Comparison of ENCODE assay signal across 8 mouse cellular contexts in the genomic region with DNA sequence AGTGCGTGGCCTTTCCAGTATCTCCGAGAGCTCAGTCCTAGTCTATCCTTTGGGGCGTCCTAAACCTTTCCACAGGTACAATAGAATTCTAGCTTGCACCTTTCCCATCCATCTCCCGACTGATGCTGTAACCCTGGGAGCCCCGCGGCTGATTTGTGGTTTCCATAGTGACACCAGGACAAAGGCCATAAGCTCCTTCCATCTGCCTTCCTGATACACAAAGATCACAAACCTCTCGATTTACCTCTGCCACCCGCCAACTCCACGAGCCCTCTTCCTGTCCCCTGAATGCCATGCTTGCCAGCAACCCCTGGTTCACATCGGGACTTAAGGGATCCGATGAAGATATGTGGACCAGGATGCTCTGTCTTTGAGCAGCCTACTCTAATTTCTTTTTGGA. TPM values are rescaled to one million over a fixed set of nuclear protein-coding genes. Genes with fewer than 3 reads are reported as not detected.
A peak's percentile ranks its signal among the peaks of the same experiment; 100 is the strongest.
DNase-seq lines count a peak whose midpoint lies in the region; ATAC-seq and TF ChIP-seq lines count a peak whose summit lies in the region.

No protein-coding gene starts in this region.

- peaks cover 26% of the 10 kb centered on the region for H3K4me1 ChIP-seq in embryonic facial prominence, embryonic 13.5 days
- peaks cover 17% of the 10 kb centered on the region for H3K4me1 ChIP-seq in kidney, embryonic 14.5 days (ENCODE audit: control insufficient read depth, insufficient read depth, low read length)

- H3K27me3 ChIP-seq in embryonic facial prominence, embryonic 13.5 days, result no peaks in the 10 kb centered on the region
- H3K27me3 ChIP-seq in kidney, embryonic 14.5 days (ENCODE audit: control insufficient read depth, insufficient read depth, low read length), result no peaks in the 10 kb centered on the region

- no peaks in the 10 kb centered on the region for H3K9me3 ChIP-seq in embryonic facial prominence, embryonic 13.5 days
- H3K9me3 ChIP-seq in kidney, embryonic 14.5 days (ENCODE audit: control insufficient read depth, low read length), result no peaks in the 10 kb centered on the region

- peak overlapping the region; percentile 95 for H3K4me2 ChIP-seq in embryonic facial prominence, embryonic 13.5 days
- H3K4me2 ChIP-seq in kidney, embryonic 14.5 days (replicated peaks; ENCODE audit: low read depth, low read length), result peak overlapping the region; percentile 53

- peak overlapping the region; percentile 51 for H3K4me3 ChIP-seq in layer of hippocampus, adult 2 months
- peak overlapping the region; percentile 68 for H3K4me3 ChIP-seq in embryonic facial prominence, embryonic 13.5 days
- H3K4me3 ChIP-seq in kidney, embryonic 14.5 days (ENCODE audit: low read length), result peak overlapping the region; percentile 41; the same call in 1 of the 2 replicates

- H3K9ac ChIP-seq in embryonic facial prominence, embryonic 13.5 days, result 0 out of 2 replicates have a peak overlapping the region, but pooled peaks have one; percentile 75
- H3K9ac ChIP-seq in kidney, embryonic 14.5 days (ENCODE audit: low read depth, low read length), result no peak overlapping the region

- 36% methylated on average over 11 of the region's 11 CpGs for WGBS in embryonic facial prominence, embryonic 13.5 days
- WGBS in kidney, embryonic 14.5 days, result 36% methylated on average over 11 of the region's 11 CpGs

- no peak for DNase-seq in layer of hippocampus, adult 2 months (ENCODE audit: low spot score in 2 of 2)
- no peak for DNase-seq in layer of hippocampus, adult 11-12 months (ENCODE audit: low spot score)
- peak; percentile 63 for DNase-seq in neural tube, embryonic 10.5 days (ENCODE audit: extremely low spot score, low spot score)
- DNase-seq in layer of hippocampus, adult 18-20 months (ENCODE audit: low spot score in 2 of 2), result no peak
- DNase-seq in testis, postnatal 14 days (ENCODE audit: low spot score), result no peak

- peak overlapping the region; percentile 83 for H3K27ac ChIP-seq in layer of hippocampus, adult 2 months
- H3K27ac ChIP-seq in embryonic facial prominence, embryonic 13.5 days, result peak overlapping the region; percentile 90
- H3K27ac ChIP-seq in kidney, embryonic 14.5 days (ENCODE audit: low read depth, low read length), result peak overlapping the region; percentile 92

- 0 out of 2 replicates have a peak, but pooled peaks have one; percentile 4 for ATAC-seq in embryonic facial prominence, embryonic 13.5 days (ENCODE audit: insufficient number of reproducible peaks, insufficient read depth, low FRiP score, low TSS enrichment, low read depth)
- no peak; the same call in 1 of the 2 replicates for ATAC-seq in kidney, embryonic 14.5 days (ENCODE audit: low FRiP score, low TSS enrichment)
- ATAC-seq in megakaryocyte progenitor cell, adult 5-6 weeks (replicated peaks; ENCODE audit: poor library complexity), result no peak

- peaks cover 37% of the 10 kb centered on the region for H3K36me3 ChIP-seq in embryonic facial prominence, embryonic 13.5 days
- peaks cover 30% of the 10 kb centered on the region for H3K36me3 ChIP-seq in kidney, embryonic 14.5 days (ENCODE audit: control insufficient read depth, insufficient read depth, low read length)

- TF ChIP-seq CTCF in layer of hippocampus, adult 2 months (conservative IDR thresholded peaks at IDR 0.05), result no peak

RNA-seq across cellular contexts. Expression of a gene that starts 0.3 kb away (rescaled TPM):
- total RNA-seq in layer of hippocampus, adult 2 months (2021), result 10 to 100 TPM; 29.3 to 30.7 TPM
- 51.1 and 63.2 TPM in 2 replicates for polyA plus RNA-seq in embryonic facial prominence, embryonic 13.5 days (2015; fragmentation: Nextera tagmentation; extraction: Ambion mirVana)
- polyA plus RNA-seq in kidney, embryonic 14.5 days (2014; fragmentation: Nextera tagmentation; extraction: Ambion mirVana), result 21.5 and 31.9 TPM in 2 replicates
- 10 to 100 TPM; 27.5 to 29.5 TPM for total RNA-seq in layer of hippocampus, adult 18-20 months (2021)
- total RNA-seq in megakaryocyte progenitor cell, adult 5-6 weeks (2015), result 0.05 and 0.32 TPM in 2 replicates
- total RNA-seq in megakaryocyte progenitor cell, adult 5-6 weeks (2017), result 0.08 TPM in 1 of 2 replicates, not detected in the other

RNA-seq across cellular contexts. Expression of a gene that starts 11.2 kb away (rescaled TPM):
- total RNA-seq in layer of hippocampus, adult 2 months (2021), result 100 to 1,000 TPM; 154 TPM
- 75.9 and 77.2 TPM in 2 replicates for polyA plus RNA-seq in embryonic facial prominence, embryonic 13.5 days (2015; fragmentation: Nextera tagmentation; extraction: Ambion mirVana)
- 45.4 and 69.4 TPM in 2 replicates for polyA plus RNA-seq in kidney, embryonic 14.5 days (2014; fragmentation: Nextera tagmentation; extraction: Ambion mirVana)
- total RNA-seq in layer of hippocampus, adult 18-20 months (2021), result 100 to 1,000 TPM; 145 to 154 TPM
- total RNA-seq in megakaryocyte progenitor cell, adult 5-6 weeks (2015), result 33.4 and 36.1 TPM in 2 replicates
- 38.0 and 47.0 TPM in 2 replicates for total RNA-seq in megakaryocyte progenitor cell, adult 5-6 weeks (2017)

RNA-seq across cellular contexts. Expression of a gene that starts 17.9 kb away (rescaled TPM):
- 10 to 100 TPM; 16.7 to 19.6 TPM for total RNA-seq in layer of hippocampus, adult 2 months (2021)
- polyA plus RNA-seq in embryonic facial prominence, embryonic 13.5 days (2015; fragmentation: Nextera tagmentation; extraction: Ambion mirVana), result 36.5 and 42.8 TPM in 2 replicates
- 21.6 and 22.9 TPM in 2 replicates for polyA plus RNA-seq in kidney, embryonic 14.5 days (2014; fragmentation: Nextera tagmentation; extraction: Ambion mirVana)
- 10 to 100 TPM; 18.8 to 19.6 TPM for total RNA-seq in layer of hippocampus, adult 18-20 months (2021)
- 0.46 and 1.1 TPM in 2 replicates for total RNA-seq in megakaryocyte progenitor cell, adult 5-6 weeks (2015)
- 4.1 and 8.1 TPM in 2 replicates for total RNA-seq in megakaryocyte progenitor cell, adult 5-6 weeks (2017)

RNA-seq across cellular contexts. Expression of a gene that starts 18.9 kb away (rescaled TPM):
- total RNA-seq in layer of hippocampus, adult 2 months (2021), result 10 to 100 TPM; 36.7 to 40.6 TPM
- polyA plus RNA-seq in embryonic facial prominence, embryonic 13.5 days (2015; fragmentation: Nextera tagmentation; extraction: Ambion mirVana), result 60.4 and 64.3 TPM in 2 replicates
- polyA plus RNA-seq in kidney, embryonic 14.5 days (2014; fragmentation: Nextera tagmentation; extraction: Ambion mirVana), result 50.7 and 54.7 TPM in 2 replicates
- 10 to 100 TPM; 34.7 to 40.2 TPM for total RNA-seq in layer of hippocampus, adult 18-20 months (2021)
- 14.6 and 17.9 TPM in 2 replicates for total RNA-seq in megakaryocyte progenitor cell, adult 5-6 weeks (2015)
- total RNA-seq in megakaryocyte progenitor cell, adult 5-6 weeks (2017), result 13.7 and 14.8 TPM in 2 replicates

RNA-seq across cellular contexts. Expression of a gene that starts 28.3 kb away (rescaled TPM):
- 10 to 100 TPM; 74.9 to 79.8 TPM for total RNA-seq in layer of hippocampus, adult 2 months (2021)
- 116 and 124 TPM in 2 replicates for polyA plus RNA-seq in embryonic facial prominence, embryonic 13.5 days (2015; fragmentation: Nextera tagmentation; extraction: Ambion mirVana)
- polyA plus RNA-seq in kidney, embryonic 14.5 days (2014; fragmentation: Nextera tagmentation; extraction: Ambion mirVana), result 99.1 and 117 TPM in 2 replicates
- 10 to 100 TPM; 74.4 to 83.4 TPM for total RNA-seq in layer of hippocampus, adult 18-20 months (2021)
- total RNA-seq in megakaryocyte progenitor cell, adult 5-6 weeks (2015), result 177 and 194 TPM in 2 replicates
- 184 and 188 TPM in 2 replicates for total RNA-seq in megakaryocyte progenitor cell, adult 5-6 weeks (2017)

Comparison
In these comparisons a context has a peak if more than half of its experiments do, and no peak if none do; other contexts are left out.
1. RNA of a gene that starts 0.3 kb away (total RNA-seq): 29.3 to 30.7 TPM in layer of hippocampus, adult 2 months and 27.5 to 29.5 TPM in layer of hippocampus, adult 18-20 months; 0.05 to 0.32 TPM in megakaryocyte progenitor cell, adult 5-6 weeks; every median in the first group is over 10 times any median in the second.
2. Peak in every context shown above with its lines, with median percentiles within 50 percentile points of each other: H3K27ac ChIP-seq and H3K4me3 ChIP-seq.